Mouse (Mus musculus) testis, adult 2 months (tissue): ENCODE data around the gene Cage1. TPM values are rescaled to one million over a fixed set of nuclear protein-coding genes. Genes with fewer than 3 reads are reported as not detected.
A peak's percentile ranks its signal among the peaks of the same experiment; 100 is the strongest.

Experiments used
- H3K27ac ChIP-seq: fragments of 200-500 bp; 2 replicates; pipeline ENCODE4 v1.5.1; 2012; ENCODE audit warnings: low read depth, low read length; ENCODE audit not compliant: control insufficient read depth, insufficient read depth
- H3K27me3 ChIP-seq: fragments of 200-500 bp; 2 replicates; pipeline ENCODE4 v1.6.1; 2012; ENCODE audit warnings: mild to moderate bottlenecking, low read length, moderate library complexity; ENCODE audit not compliant: control insufficient read depth, insufficient read depth
- H3K36me3 ChIP-seq: fragments of 200-500 bp; 2 replicates; pipeline ENCODE4 v1.6.1; 2012; ENCODE audit warnings: mild to moderate bottlenecking, low read length; ENCODE audit not compliant: control insufficient read depth, insufficient read depth
- H3K4me1 ChIP-seq: fragments of 200-500 bp; 2 replicates; pipeline ENCODE4 v1.6.1; 2012; ENCODE audit warnings: low read length; ENCODE audit not compliant: control insufficient read depth, insufficient read depth
- H3K4me3 ChIP-seq: fragments of 200-500 bp; 2 replicates; pipeline ENCODE4 v1.5.1; 2012; ENCODE audit warnings: low read depth, mild to moderate bottlenecking, low read length, moderate library complexity, mixed read lengths; ENCODE audit not compliant: control insufficient read depth
- CTCF ChIP-seq: fragments of 200-500 bp; IDR thresholded peaks from 2 replicates; pipeline ENCODE4 v1.5.1; 2012; ENCODE audit warnings: low read depth, mild to moderate bottlenecking, inconsistent platforms, low read length, moderate library complexity; ENCODE audit not compliant: control insufficient read depth, insufficient read depth, insufficient replicate concordance
- POLR2A ChIP-seq: fragments of 200-500 bp; IDR thresholded peaks from 2 replicates; pipeline ENCODE4 v1.6.1; 2012; ENCODE audit warnings: low read depth, mild to moderate bottlenecking, inconsistent platforms, low read length, moderate library complexity; ENCODE audit not compliant: control insufficient read depth
- polyA plus RNA-seq: library from polyadenylated mRNA; depleted of rRNA; stranded (reverse); fragments of >200 nt; gene quantifications from 2 replicates; pipeline ENCODE4 v1.2.3, GENCODE M21; 2012

Cage1 gene
- polyA plus RNA-seq, 1 experiment = 52.9 TPM

DNA sequence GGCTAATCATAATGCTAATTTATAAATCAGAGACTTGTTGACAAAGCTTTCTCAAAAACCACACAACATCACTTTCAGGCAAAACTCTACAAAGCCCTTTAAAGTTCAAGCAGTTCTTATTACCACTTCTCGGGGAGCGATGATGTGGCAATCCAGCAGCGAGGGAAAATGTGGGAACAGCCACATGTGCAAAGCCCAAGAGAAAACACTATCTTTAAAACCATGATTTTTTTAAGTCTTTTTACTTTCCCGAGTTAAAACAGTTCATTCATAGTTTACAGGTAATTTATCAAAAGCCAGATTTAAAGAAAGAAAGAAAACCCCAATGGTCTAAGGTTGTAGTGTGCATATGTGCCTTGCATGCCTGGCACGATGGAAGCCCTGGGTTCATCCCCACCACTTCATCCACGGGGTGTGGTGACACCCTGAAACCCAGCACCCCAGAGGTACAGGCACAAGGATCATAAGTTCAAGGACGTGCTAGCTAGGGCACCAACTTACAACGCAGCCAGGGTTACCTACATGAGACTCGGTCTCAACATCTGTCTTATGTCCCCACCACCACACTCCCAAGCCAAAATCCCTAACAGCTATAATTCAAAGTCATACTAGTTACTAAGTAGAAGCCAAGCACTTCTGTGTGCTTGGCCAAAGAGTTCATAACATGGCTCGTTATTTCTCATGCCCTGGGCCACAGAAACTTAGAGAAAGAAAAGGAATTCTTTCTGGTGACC lies 44.1 kb downstream of the Cage1 start:
- TF ChIP-seq POLR2A (no peak), CTCF (no peak)
- Histone ChIP-seq H3K27ac (no peak overlapping the region), H3K36me3 (peaks cover 2% of the 10 kb centered on the region), H3K4me1 (peaks cover 4% of the 10 kb centered on the region; the same call in 1 of the 2 replicates), H3K4me3 (peak overlapping the region; percentile 88), H3K27me3 (no peaks in the 10 kb centered on the region)

DNA sequence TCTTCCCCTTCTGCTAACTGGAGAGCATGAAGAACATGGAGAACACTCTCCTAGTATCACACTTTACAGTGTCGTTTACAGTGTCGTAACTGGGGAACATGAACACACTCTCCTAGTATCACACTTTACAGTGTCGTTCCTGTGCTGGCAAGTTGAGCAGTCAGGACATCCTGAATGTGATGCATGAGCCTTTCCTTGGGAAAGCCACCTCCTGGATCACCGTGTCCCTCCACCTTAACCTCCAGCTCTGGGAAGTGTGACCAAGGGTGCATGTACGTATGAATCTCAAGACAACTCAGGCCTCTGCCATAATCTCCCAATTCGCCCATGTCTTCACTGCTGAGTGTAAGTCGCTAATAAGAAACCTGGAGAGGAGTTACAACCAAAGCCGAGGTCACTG lies 47.2 kb downstream of the Cage1 start:
- H3K27ac ChIP-seq = no peak overlapping the region
- H3K36me3 ChIP-seq = peaks cover 3% of the 10 kb centered on the region
- peaks cover 4% of the 10 kb centered on the region; the same call in 1 of the 2 replicates for H3K4me1 ChIP-seq
- no peak overlapping the region for H3K4me3 ChIP-seq
- H3K27me3 ChIP-seq = no peaks in the 10 kb centered on the region
- TF ChIP-seq CTCF (no peak), POLR2A (no peak)

DNA sequence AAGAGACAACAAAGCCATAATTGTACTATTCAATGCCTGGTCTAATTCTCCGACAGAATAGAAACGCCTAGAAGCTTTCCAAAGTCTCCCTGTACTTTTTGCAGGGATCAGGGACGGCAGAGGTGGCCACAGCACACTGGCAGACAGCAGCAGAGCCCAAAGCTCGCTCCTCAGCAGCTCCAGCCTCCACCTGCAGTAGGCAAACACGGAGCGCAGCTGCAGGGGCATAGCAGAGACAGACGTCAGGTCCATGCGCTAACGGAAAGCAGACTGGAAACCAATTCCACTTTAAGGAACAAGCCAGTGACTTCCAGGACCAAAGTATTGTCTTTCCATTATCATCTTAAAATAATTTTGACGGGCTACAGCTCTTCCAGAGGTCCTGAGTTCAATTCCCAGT lies 50.7 kb downstream of the Cage1 start:
- H3K4me1 ChIP-seq = no peaks in the 10 kb centered on the region
- TF ChIP-seq CTCF (no peak), POLR2A (no peak)
- H3K27me3 ChIP-seq = no peaks in the 10 kb centered on the region
- no peak overlapping the region for H3K27ac ChIP-seq
- H3K4me3 ChIP-seq = no peak overlapping the region
- peaks cover 3% of the 10 kb centered on the region for H3K36me3 ChIP-seq

DNA sequence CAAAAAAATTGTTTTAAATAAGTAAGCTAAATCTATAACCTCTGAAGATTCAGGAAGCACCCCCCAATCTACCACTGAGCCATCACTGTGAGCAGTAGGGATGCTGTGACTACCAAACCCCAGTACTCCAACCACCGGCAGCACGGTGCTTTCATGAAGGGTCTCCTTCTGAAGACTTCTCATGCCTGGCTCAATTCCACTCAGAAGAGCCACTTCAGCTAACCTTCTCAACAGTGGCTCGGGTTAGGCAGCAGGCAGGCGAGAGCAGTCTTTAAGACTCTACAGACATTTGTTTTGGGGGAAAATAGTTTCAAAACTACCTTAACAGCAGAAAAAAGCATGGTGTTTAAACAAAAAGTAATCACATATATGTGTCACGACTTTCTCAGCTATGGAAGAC lies 55.8 kb downstream of the Cage1 start:
- H3K27me3 ChIP-seq = no peaks in the 10 kb centered on the region
- H3K36me3 ChIP-seq = peaks cover 7% of the 10 kb centered on the region
- H3K4me3 ChIP-seq = no peak overlapping the region
- H3K4me1 ChIP-seq = no peaks in the 10 kb centered on the region
- no peak for TF ChIP-seq CTCF
- TF ChIP-seq POLR2A = no peak
- no peak overlapping the region for H3K27ac ChIP-seq

DNA sequence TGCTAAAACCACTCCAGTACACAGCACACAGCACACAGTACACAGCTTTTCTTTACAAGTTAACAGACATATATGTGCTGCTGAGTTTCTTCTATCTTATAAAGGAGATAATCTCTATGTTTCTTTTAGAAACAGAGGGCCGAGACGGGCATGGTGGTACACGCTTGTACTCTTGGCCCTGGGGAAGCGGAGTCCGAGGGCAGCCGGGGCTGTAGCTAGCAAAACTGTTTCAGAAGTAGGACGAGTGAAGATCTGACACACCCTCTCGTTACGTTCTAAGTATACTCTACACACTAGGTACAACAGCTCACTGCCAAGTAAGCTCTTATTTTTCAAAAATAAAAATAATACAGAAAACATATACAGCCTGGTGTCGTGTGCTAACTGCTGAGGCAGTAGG lies 56.5 kb downstream of the Cage1 start:
- no peaks in the 10 kb centered on the region for H3K27me3 ChIP-seq
- H3K4me1 ChIP-seq = no peaks in the 10 kb centered on the region
- peaks cover 7% of the 10 kb centered on the region for H3K36me3 ChIP-seq
- H3K4me3 ChIP-seq = no peak overlapping the region
- TF ChIP-seq CTCF = no peak
- TF ChIP-seq POLR2A = no peak
- H3K27ac ChIP-seq = no peak overlapping the region

DNA sequence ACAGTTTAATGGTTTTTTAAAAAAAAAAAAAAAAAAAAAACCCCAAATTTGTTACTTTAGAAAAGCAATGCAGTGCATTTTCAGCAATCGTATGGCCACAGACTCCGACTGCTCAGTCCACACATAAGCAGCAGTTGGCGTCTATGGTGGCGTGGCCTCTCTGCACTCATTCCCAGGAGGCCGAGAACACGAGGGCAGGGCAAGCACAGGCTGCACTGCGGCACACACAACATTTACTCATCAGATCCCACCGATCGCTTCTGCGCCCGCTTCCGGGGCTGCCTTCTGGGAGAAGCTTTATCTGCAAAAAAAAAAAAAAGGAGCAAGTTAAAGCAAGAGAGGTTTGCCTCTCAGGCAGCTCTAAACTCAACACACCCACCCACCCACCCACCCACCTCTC lies 57.4 kb downstream of the Cage1 start:
- Histone ChIP-seq H3K27ac (no peak overlapping the region), H3K27me3 (no peaks in the 10 kb centered on the region), H3K36me3 (peaks cover 7% of the 10 kb centered on the region), H3K4me1 (no peaks in the 10 kb centered on the region), H3K4me3 (no peak overlapping the region)
- no peak for TF ChIP-seq POLR2A
- no peak for TF ChIP-seq CTCF

DNA sequence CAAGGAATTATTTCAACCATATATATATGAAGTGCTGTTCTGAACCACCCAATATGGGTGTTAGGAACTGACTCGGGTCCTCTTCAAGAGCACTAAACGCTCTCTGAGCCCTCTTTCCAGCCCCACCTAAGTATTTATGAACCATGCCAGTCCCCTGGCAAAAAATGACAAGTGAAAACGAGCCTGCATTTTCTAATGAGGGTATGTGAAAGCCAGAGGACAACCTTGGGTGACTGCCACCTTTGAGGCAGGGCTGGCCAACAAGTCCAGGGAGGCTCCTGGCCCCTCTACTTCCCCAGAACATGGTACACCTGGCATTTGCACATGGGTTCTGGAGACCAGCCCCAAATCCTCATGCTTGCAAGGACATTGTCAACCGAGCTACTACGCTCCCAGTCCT lies 62.1 kb downstream of the Cage1 start:
- H3K4me3 ChIP-seq = no peak overlapping the region
- H3K4me1 ChIP-seq = no peaks in the 10 kb centered on the region
- no peaks in the 10 kb centered on the region for H3K27me3 ChIP-seq
- H3K27ac ChIP-seq = no peak overlapping the region
- H3K36me3 ChIP-seq = peaks cover 5% of the 10 kb centered on the region
- TF ChIP-seq POLR2A (no peak), CTCF (no peak)

DNA sequence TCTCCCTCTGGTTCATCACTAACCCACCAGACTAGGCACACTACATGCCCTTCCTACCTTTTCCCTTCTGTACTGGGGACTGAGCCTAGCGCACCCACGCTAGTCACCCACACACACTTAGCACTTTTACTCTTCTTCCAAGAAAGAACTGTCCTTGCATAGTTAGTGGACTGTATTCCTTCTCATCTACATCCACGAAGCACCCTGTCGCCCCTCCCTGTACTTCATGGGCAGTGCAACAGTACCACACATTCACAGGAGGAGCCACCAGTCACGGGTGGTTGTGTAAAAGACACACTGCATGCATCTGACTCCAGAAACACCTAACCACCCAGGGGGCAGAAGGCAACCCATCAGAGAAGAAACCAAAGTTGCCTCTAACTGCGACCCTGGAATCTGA lies 62.8 kb downstream of the Cage1 start:
- no peak overlapping the region for H3K27ac ChIP-seq

More for the DNA sequence above, 62.8 kb downstream of the Cage1 start:
- Histone ChIP-seq H3K4me3 (no peak overlapping the region), H3K4me1 (no peaks in the 10 kb centered on the region), H3K36me3 (peaks cover 3% of the 10 kb centered on the region), H3K27me3 (no peaks in the 10 kb centered on the region)
- TF ChIP-seq CTCF = no peak
- no peak for TF ChIP-seq POLR2A
